Mouse (Mus musculus) embryonic facial prominence, embryonic 10.5 days (tissue): ENCODE data around the gene Depdc5. TPM values are rescaled to one million over a fixed set of nuclear protein-coding genes. Genes with fewer than 3 reads are reported as not detected.
"Not testable (repeated sequence)": the region's sequence is repeated elsewhere in the genome, so short reads cannot be mapped to it uniquely, and the experiment has no call there.

Experiments
- DNase-seq: peaks from one replicate; pipeline ENCODE4 v3.0.0-alpha.2; 2017; ENCODE audit warnings: low spot score
- H3K27ac ChIP-seq: fragments of 300-500 bp; sonication (generic); replicated peaks from 2 replicates; pipeline ENCODE4 v1.5.1; 2016; ENCODE audit warnings: mild to moderate bottlenecking
- H3K27me3 ChIP-seq: fragments of 300-500 bp; sonication (generic); replicated peaks from 2 replicates; pipeline ENCODE4 v1.6.1; 2016; ENCODE audit warnings: low read depth, mild to moderate bottlenecking; ENCODE audit not compliant: poor library complexity, severe bottlenecking
- H3K36me3 ChIP-seq: fragments of 300-500 bp; sonication (generic); replicated peaks from 2 replicates; pipeline ENCODE4 v1.6.1; 2016; ENCODE audit warnings: mild to moderate bottlenecking, moderate library complexity
- H3K4me1 ChIP-seq: fragments of 300-500 bp; sonication (generic); 2 replicates; pipeline ENCODE4 v1.6.1; 2016
- H3K4me3 ChIP-seq: fragments of 300-500 bp; sonication (generic); 2 replicates; pipeline ENCODE4 v1.5.1; 2016; ENCODE audit warnings: mild to moderate bottlenecking, moderate library complexity
- H3K9me3 ChIP-seq: fragments of 300-500 bp; sonication (generic); 2 replicates; pipeline ENCODE4 v1.6.1; 2016; ENCODE audit warnings: mild to moderate bottlenecking
- WGBS: fragments of 180-500 bp; shearing (Covaris S2); methylation state at CpG from one replicate; pipeline ENCODE4 v1.1.7; 2016; 5-methylcytosine and 5-hydroxymethylcytosine counted together
- polyA plus RNA-seq: library from polyadenylated mRNA; unstranded; fragments of >200 nt; fragmentation: Nextera tagmentation; extraction: Ambion mirVana; gene quantifications from 2 replicates; pipeline ENCODE4 v1.2.1, GENCODE M21; 2016

Gene Depdc5
- polyA plus RNA-seq, 1 experiment from 2014 or later: 39.1 TPM

- Histone ChIP-seq H3K36me3 (peaks cover 66% of the 10 kb centered on the region), H3K9me3 (no peaks in the 10 kb centered on the region), H3K4me3 (no peak overlapping the region), H3K4me1 (peaks cover 15% of the 10 kb centered on the region), H3K27me3 (no peaks in the 10 kb centered on the region), H3K27ac (no peak overlapping the region)
- DNase-seq: no peak
- WGBS: 96% methylated on average over 4 of the region's 4 CpGs
Observed at GRCm38 (mm10) chr5:33023337-33023736, 159.8 kb downstream of the Depdc5 start.

- no peak overlapping the region for H3K27ac ChIP-seq
- no peak for DNase-seq
- H3K9me3 ChIP-seq: no peaks in the 10 kb centered on the region
- no peaks in the 10 kb centered on the region for H3K27me3 ChIP-seq
- H3K4me3 ChIP-seq: no peak overlapping the region
- peaks cover 77% of the 10 kb centered on the region for H3K36me3 ChIP-seq
- H3K4me1 ChIP-seq: peaks cover 14% of the 10 kb centered on the region
- WGBS: 92% methylated on average over 5 of the region's 5 CpGs
Observed at GRCm38 (mm10) chr5:33024474-33024873, 161.0 kb downstream of the Depdc5 start.

DNA sequence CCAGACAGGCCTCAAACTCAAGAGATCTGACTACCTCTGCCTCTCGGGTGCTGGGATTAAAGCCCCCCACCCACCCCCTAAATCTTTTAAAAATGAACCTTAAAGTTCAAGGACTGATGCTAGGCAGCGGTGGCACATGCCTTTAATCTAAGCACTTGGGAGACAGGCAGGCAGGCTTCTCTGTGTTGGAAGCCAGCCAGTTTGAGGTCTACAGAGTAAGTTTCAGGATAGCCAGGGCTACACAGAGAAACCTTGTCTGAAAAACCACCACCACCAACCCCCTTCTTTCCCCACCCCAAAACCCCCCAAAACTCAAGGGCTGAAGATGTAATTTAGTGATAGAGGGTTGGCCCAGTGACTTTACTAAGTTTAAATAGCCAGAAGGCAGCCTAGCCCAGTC, 165.2 kb downstream of the Depdc5 start:
- Histone ChIP-seq H3K27me3 (no peaks in the 10 kb centered on the region), H3K36me3 (peaks cover 51% of the 10 kb centered on the region), H3K27ac (no peak overlapping the region), H3K9me3 (no peaks in the 10 kb centered on the region), H3K4me3 (no peak overlapping the region), H3K4me1 (peaks cover 10% of the 10 kb centered on the region; the same call in 1 of the 2 replicates)
- no peak for DNase-seq
- WGBS: 77% methylated on average over 2 of the region's 2 CpGs

DNA sequence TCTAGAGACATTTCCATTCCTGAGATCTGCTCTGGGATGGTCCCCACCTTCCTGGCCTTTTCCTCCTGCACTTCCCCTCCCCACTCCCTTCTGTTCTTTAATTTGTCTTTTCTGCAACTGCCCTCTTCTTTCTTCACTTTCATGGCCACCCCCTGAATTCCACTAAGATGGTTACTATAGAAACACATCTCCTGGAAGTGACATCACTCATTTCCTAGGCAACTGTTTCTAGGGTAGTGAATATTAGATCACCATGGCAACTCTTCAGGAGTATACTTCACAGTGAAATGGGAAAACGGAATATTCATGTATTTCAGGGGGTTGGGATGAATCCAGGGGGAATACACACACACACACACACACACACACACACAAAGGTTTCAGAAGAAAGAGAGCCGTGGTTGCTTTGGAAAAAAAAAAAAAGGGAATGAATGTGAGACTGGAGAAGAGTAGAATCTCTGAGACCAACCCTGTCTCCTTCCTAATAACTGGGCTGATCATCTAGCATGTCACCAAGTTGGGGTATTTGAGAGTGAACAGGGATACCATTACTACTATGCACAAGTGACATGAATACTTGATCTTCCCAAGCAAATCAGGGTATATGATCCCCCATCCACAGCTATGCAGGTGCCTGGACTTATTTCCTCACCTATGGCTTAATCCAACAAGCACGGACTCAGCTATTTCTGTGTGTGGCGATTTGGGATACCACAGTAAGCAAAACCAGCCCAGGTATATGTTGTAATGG, 167.1 kb downstream of the Depdc5 start:
- DNase-seq: no peak
- WGBS: 71% methylated on average over 4 of the region's 4 CpGs
- H3K4me1 ChIP-seq: peaks cover 13% of the 10 kb centered on the region

GRCm38 (mm10) chr5:33032036-33032773, 168.7 kb downstream of the Depdc5 start:
- Histone ChIP-seq H3K4me3 (no peak overlapping the region), H3K36me3 (peaks cover 18% of the 10 kb centered on the region), H3K4me1 (peaks cover 13% of the 10 kb centered on the region), H3K27ac (no peak overlapping the region), H3K9me3 (no peaks in the 10 kb centered on the region), H3K27me3 (no peaks in the 10 kb centered on the region)
- WGBS: 87% methylated on average over 10 of the region's 10 CpGs
- no peak for DNase-seq

More for the DNA sequence above, 167.1 kb downstream of the Depdc5 start:
- Histone ChIP-seq H3K27ac (no peak overlapping the region), H3K4me3 (no peak overlapping the region), H3K36me3 (peaks cover 32% of the 10 kb centered on the region), H3K27me3 (no peaks in the 10 kb centered on the region), H3K9me3 (no peaks in the 10 kb centered on the region)

DNA sequence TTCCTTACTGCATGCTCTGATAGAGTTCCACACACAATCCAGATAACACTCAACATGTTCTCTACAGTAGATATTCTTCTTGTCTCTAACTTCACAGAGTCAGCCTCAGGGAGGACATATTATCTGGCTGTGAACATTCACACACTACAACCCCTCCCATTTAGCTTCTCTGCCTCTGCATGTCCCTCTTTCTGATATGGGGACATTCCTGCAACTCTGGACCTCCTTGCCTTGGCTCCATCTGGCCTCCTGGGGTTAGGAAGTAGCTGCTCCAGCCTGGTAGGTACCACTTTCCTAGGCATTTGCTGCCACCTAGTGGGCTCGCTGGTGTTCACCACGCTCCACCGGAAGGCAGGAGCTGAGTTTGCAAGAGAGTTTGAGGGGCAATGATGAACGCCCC, 169.6 kb downstream of the Depdc5 start:
- peak; percentile 88 for DNase-seq
- Histone ChIP-seq H3K27me3 (no peaks in the 10 kb centered on the region), H3K4me1 (peaks cover 13% of the 10 kb centered on the region), H3K4me3 (no peak overlapping the region), H3K27ac (no peak overlapping the region), H3K36me3 (peaks cover 13% of the 10 kb centered on the region), H3K9me3 (no peaks in the 10 kb centered on the region)
- WGBS: 1% methylated on average over 4 of the region's 4 CpGs

DNA sequence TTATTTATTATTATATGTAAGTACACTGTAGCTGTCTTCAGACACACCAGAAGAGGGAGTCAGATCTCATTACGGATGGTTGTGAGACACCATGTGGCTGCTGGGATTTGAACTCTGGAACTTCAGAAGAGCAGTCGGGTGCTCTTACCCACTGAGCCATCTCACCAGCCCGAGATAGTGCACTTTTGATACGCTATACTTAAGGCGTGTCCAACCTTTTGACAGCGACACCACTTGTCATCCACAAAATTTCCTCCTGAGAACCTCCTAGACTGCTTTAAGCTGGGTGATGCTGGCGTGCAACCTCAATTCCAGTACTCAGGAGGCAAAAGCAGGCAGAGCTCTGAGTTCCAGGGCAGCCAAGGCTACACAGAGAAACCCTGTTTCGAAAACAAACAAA, 170.1 kb downstream of the Depdc5 start:
- not testable (repeated sequence) for H3K27me3 ChIP-seq, H3K36me3 ChIP-seq, H3K4me3 ChIP-seq, DNase-seq, H3K27ac ChIP-seq, H3K9me3 ChIP-seq
- WGBS: 45% methylated on average over 8 of the region's 8 CpGs
- peaks cover 13% of the 10 kb centered on the region for H3K4me1 ChIP-seq

DNA sequence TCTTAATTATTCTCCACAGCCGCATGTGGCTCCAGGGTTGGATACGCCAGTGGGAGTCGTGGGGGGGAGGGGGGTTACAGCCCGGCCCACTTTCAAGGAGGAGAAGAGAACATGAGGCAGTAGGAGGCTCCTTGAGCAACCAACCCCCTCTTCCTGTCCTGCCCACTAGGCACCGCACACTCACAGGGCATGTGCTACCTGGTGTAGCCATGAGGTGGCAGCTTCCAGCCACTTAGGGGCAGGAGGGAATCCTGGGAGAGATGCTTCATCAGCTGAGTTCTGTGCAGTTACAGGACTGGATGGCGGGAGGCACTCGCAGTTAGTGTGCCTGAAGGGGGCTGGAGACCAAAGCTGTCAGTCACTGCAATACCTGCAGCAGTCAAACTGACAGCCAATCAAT, 170.6 kb downstream of the Depdc5 start:
- Histone ChIP-seq H3K4me3 (no peak overlapping the region), H3K27ac (no peak overlapping the region), H3K36me3 (peaks cover 3% of the 10 kb centered on the region), H3K4me1 (peaks cover 13% of the 10 kb centered on the region), H3K9me3 (no peaks in the 10 kb centered on the region), H3K27me3 (no peaks in the 10 kb centered on the region)
- 19% methylated on average over 7 of the region's 7 CpGs for WGBS
- DNase-seq: peak; percentile 42

DNA sequence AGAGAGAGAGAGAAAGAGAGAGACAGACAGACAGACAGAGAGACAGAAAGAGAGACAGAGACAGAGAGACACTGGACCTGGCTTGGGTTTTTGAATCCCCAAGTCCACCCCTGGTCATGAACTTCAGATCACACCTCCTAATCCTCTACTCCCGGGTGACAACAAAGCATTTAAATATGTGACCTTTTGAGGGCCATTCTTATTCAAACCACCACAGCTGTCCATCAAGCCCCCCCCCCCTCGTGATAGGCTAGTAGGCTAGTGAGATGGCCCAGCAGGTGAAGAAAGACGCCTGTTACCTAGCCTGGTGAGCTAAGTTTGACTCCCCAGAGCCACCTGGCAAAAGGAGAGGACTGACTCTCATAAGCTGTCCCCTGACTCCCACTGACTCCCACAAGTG, 171.4 kb downstream of the Depdc5 start:
- Histone ChIP-seq H3K27me3 (no peaks in the 10 kb centered on the region), H3K9me3 (no peaks in the 10 kb centered on the region), H3K4me1 (peaks cover 16% of the 10 kb centered on the region), H3K27ac (no peak overlapping the region), H3K4me3 (no peak overlapping the region), H3K36me3 (no peaks in the 10 kb centered on the region)
- DNase-seq: no peak
- WGBS: 52% methylated on average over 3 of the region's 3 CpGs

GRCm38 (mm10) chr5:33038656-33039509, 175.4 kb downstream of the Depdc5 start:
- H3K27ac ChIP-seq: no peak overlapping the region
- WGBS: 52% methylated on average over 13 of the region's 13 CpGs
- peak overlapping the region; percentile 39 for H3K4me3 ChIP-seq
- no peaks in the 10 kb centered on the region for H3K36me3 ChIP-seq
- H3K27me3 ChIP-seq: no peaks in the 10 kb centered on the region
- DNase-seq: peak; percentile 7
- no peaks in the 10 kb centered on the region for H3K9me3 ChIP-seq
- H3K4me1 ChIP-seq: peaks cover 9% of the 10 kb centered on the region

DNA sequence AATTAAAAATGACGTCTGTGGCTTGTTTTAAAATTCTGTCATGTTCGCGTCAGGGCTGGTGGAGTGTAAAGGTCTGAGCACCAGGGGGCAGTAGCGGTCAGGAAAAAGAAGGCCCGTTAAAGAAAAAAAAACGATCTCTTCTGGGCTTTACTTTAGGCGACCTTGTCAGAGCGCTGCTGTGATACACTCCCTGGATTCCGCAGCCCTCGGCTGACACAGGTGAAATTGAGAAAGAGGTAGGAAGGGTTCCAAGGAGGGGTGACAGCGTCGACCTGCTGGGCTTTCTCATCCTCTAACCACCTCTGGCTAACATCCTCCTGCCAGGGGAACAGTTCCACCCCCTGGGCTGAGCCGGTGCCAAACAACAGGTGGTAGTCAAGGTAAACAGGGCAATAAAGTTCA, 176.0 kb downstream of the Depdc5 start:
- 6% methylated on average over 13 of the region's 13 CpGs for WGBS
- Histone ChIP-seq H3K36me3 (no peaks in the 10 kb centered on the region), H3K27me3 (no peaks in the 10 kb centered on the region), H3K27ac (no peak overlapping the region), H3K4me1 (peaks cover 6% of the 10 kb centered on the region; the same call in 1 of the 2 replicates), H3K9me3 (no peaks in the 10 kb centered on the region), H3K4me3 (peak overlapping the region; percentile 39)
- DNase-seq: peak; percentile 74

DNA sequence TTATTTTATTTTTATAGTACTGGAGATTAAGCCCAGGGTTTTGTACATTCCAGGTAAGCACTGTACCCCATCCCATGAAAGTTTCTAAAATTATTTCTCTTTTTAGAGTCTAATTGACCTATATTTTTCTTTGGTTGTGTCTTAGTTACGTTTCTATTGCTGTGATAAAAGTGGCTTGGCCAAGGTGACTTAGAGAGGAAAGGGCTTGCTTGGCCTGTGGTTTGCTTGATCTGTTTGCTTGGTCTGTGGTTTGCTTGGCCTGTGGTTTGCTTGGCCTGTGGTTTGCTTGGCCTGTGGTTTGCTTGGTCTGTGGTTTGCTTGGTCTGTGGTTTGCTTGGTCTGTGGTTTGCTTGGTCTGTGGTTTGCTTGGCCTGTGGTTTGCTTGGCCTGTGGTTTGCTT, 177.2 kb downstream of the Depdc5 start:
- DNase-seq, H3K36me3 ChIP-seq, H3K4me3 ChIP-seq, H3K27me3 ChIP-seq, H3K27ac ChIP-seq, H3K9me3 ChIP-seq, H3K4me1 ChIP-seq: not testable (repeated sequence)
- 93% methylated on average over 1 of the region's 1 CpGs for WGBS
